Mouse (Mus musculus): ENCODE data around the gene Odf3l2. TPM values are rescaled to one million over a fixed set of nuclear protein-coding genes. Genes with fewer than 3 reads are reported as not detected.

Odf3l2 gene
- total RNA-seq, 2 experiments from 2014 or later: 55.1 to 58.1 TPM

DNA sequence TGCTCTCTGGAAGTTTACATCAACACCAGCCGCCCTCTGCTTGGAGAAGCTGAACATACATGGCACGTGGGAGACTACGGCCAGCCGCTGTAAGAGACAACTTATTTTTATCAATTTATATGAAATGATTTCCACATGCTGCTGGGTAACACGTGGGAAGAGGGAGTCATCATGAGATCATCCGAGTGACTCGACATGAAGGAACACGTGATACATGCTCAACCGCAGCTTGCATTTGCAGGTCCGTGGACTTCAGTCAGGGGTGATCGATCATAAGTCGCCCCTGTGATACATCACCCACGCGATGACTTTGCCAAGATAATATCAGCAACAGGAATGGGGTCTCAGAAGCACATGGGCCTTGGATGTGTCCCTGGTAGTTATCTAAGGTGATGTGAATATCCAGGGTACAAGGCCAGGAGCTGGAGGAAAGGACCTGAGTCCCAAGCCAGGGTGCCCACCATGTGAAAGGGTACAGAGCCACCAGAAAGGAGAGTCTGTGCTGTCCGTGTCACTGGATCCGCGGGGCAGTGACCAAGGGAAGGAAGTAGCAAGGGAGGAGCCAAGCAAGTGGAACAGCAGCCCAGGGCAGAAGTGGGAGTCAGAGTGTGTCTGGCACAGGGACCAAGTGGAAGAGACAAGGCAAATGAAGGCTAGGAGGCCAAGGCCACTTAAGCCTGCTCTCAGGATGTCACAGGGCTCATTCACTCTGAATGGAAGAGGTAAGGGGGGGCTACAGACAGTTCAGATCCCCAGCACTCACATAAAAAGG lies 12.3 kb downstream of the Odf3l2 start:
- DNase-seq: no peak
- intact Hi-C loops (cut with DNase I): no loop called here

DNA sequence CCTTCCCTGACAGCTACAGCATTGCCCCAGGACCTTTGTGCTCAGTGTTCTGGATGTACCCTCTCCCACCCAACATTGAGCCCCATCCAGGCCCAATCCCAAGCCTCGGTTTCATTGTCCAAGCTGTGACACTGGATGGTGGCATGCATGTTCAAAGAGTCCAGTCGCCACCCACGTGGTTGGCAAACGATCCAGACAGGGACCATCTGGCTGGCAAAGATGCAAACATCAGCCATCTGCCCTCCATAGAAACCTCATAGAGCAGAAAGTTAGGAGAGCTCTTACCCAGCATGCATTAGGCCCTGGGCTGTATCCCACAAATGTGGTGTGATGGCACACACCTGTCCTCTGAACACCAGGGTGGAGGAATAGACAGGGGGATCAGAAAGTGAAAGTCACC lies 14.1 kb downstream of the Odf3l2 start:
- intact Hi-C loops (cut with DNase I): no loop called here
- no peak for DNase-seq

DNA sequence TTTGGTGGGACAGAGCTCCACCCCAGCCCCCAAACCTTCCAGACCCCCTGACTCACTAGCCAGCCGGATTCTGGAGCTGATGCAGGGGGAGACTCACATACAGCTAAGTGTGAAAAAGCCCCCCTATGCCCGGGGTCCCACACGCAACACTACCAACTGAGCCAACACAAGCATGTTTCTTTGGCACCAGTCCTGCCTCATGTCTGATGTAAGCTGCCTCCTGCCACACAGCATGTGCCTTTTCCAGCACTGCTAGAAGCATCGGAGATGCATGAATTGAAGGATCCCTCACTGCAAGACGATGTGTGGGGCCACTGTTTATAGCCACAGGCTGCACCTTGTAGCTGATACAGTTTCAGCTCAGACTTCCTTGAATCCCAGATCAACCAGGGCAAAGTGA lies 17.2 kb downstream of the Odf3l2 start:
- intact Hi-C loops (cut with DNase I): no loop called here
- DNase-seq: no peak

DNA sequence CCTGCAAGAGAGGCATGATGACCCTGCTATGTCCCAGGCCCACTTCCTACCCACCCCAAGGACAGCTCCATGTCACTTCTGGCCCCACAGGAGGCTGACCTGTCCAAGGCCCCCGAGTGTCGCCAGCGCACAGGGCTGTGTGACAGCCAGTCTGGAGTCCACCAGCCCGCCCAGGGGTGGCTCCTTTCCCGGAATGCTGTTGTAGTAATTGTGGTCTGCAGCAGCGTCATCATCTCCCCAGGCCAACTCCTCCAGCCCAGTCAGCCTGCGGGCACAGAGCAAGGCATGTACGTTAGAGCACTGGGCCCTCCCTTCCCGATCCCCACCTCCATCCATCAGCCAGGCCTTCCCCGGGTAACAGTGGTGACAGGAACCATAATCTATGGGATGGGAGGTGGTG lies 19.4 kb downstream of the Odf3l2 start:
- intact Hi-C loops (cut with DNase I): no loop called here
- DNase-seq: no peak

DNA sequence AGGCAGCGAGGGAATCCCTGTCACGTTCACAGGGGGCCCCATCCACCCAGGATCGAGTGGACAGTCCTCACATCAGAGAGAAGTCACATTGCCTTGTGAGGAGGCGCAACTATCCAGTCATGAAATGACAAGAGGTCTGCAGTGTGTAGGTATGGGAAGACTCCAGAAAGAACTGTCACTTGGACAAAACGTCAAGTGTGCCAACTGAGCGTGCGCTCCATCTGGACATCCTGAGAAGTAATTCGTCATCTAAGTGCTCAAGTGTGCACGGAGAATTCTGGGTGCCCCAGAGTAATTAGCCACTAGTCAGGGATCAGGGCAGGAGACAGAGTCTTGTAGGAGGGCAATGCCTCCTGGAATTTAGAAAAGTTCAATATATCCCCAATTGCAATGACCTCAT lies 20.1 kb downstream of the Odf3l2 start:
- intact Hi-C loops (cut with DNase I): no loop called here
- DNase-seq: no peak

DNA sequence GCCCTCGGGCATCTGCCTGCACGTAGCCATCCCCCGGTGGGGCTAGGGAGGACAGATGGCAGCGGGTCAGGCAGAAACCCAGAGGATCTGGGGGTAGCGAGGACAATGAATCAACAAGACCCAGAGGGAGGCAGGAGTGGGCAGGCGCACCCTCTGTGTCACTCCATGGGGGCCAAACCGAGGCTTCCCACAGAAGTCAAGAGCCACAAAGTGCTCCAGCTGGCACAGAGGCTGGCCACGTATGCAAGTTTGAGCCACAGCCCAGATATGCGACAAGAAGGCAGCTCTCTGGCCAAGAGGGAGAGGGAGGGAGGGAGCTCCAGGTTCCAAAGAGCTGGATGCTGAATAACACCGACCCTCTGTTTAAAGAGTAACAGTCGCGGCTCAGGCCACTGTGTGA lies 21.6 kb downstream of the Odf3l2 start:
- intact Hi-C loops (cut with DNase I): no loop called here
- no peak for DNase-seq

DNA sequence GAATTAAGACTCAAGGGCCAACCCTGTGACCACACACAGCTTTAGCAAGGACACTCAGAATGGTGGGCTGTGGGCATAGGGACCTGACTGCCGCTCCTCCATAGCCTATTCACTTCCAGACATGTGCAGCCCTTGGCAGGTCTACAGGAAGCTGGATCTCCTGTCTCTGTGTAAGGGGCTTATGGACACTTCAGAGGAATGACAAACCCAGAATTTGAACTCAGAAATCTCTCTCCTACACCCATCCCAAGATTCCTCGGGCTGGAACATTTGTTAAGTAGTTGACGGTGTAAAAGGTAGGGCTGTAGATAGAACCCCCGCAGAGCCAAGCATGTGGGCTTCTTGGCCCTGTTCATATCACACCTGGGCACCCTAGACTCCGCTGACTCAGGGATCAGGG lies 29.2 kb downstream of the Odf3l2 start:
- no peak for DNase-seq
- intact Hi-C loops (cut with DNase I): no loop called here

DNA sequence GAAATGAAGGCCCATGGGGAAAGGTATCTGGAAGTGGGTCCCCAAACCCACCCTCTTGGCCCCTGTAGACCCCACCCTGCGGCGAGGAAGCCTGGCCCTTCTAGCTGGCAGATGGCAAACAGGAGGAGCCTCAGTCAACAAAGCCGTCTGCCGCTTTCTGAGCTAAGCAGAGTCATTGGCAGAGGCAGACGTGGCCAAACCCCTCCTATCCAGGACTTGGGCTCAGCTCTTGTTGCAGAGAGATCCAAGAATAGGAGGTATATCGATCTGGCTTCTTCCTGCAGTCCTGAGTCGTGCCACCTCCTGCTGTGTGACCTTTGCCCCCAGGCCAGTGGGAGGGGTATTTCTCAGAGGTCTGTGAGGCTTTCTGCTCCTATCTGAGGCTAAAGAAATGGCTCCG lies 29.7 kb downstream of the Odf3l2 start:
- no peak for DNase-seq
- intact Hi-C loops (cut with DNase I): no loop called here

DNA sequence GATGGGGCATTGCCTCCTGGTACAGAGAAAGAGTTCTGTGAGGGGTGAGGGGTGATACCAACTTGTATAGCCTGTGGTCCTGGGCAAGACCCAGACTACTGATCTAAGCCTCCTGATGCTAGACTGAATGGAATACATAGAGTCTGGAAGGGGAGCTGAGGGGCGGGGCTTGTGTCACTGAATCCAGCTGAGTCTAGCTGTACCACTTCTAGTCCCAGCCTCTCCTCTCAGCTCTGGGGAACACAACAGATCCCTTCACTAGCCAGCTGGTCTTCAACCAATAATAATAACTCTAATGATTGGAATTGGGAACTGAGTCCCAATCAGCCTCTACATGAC lies 31.3 kb downstream of the Odf3l2 start:
- DNase-seq: no peak
- intact Hi-C loops (cut with DNase I): no loop called here

DNA sequence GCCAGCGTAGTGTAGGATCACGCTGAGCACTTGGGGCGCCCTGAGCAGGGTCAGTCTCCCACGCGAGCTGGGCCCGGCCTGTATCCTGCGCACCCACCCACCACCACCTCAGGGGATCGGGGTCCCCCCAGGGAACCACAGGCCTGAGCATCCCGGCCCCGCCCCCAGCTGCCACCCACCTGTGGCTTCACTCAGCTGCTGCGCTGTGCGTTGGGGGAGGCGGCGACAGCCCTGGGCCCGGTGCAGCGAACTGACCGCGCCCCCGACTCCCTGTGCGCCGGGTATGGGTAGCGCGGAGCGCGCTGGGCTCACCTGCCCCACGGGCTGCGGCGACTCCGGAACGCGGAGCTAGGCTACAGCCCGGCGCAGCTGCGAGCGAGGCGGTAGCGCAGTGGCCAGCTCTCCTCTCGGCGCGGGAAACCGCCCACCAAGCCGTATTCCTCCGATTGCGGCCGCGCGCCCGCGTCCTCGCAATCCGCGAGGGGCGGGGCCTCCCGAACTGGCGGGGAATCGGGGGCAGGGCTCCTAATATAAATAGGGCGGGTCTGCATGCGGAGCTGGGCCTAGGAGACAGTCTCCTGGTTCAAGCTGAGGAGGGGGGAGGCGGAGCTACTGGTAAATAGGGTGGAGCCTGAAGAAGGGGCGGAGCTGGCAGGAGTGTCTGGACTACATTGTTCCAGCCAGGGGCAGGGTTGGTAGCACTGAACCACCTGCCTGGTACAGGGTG lies 31.8 kb downstream of the Odf3l2 start, which contains the start of gene C2cd4c:
Gene C2cd4c, minus strand, starts transcription at position 448 of the 727 bp plus-strand sequence.
- peak in 1 of 2 experiments; percentile 37 for DNase-seq
- intact Hi-C loops (cut with DNase I): no loop called here

DNA sequence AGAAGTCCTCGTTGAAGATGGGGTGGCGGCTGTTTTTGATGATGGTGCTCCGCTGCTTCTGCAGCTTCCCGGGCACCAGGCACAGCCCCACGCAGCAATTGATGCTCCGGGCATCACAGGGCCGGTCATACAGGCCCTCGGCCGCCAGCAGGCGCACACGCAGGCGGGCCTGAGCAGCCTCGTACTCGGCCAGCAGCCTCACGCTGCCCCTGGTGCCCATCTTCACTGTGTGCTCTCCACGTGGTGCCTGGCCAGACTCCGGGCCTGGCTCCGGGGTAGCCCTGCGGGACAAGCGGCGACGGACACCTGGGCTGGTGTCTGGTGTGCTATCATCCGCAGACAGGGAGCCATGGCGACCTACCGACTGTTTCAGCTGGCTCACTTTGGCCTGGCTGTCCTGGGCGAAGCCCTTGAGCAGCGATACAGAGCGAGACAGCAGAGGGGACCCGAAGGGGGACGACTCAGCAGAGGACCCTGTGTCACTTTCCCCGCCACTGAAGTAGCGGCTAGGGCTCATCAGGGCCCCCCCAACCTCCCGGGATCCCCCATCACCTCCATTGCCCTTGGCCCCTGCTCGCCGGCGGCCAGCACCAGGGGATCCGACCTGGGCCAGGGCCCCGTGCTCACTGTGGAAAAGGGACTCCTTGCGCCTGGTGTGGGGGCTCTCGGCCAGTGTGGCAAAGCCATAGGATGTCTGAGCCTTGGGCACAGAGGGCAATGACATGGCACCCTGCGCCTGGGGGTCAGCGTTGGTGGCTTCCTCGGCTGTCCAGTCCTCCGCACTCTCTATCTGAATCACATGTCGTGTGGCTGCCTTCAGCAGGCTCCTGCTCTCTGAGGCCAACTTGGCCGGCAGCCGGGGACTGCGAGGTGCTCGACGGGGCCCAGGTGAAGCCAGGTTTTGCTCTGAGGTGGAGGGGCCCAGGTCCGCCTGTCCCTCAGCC lies 33.1 kb downstream of the Odf3l2 start:
- intact Hi-C loops (cut with DNase I): no loop called here
- no peak for DNase-seq

DNA sequence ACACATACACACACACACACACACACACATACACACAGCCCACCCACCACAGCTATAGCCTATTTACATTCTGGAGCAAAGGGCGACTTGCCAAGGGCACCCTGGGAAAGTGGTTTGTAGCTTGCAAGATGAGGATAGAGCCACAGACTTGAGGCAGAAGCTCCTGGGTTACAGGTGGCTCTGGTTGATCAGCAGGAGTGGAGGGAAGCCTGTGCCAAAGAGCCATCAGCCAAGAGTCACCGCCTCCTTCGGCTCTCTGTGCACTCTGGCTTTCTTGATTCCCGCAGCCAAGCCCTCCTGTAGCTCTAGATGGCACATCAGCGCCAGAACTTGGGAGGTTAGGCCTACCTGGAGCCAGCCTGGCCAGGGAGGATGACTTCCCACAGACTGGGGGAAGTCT lies 34.2 kb downstream of the Odf3l2 start:
- intact Hi-C loops (cut with DNase I): no loop called here
- no peak for DNase-seq

DNA sequence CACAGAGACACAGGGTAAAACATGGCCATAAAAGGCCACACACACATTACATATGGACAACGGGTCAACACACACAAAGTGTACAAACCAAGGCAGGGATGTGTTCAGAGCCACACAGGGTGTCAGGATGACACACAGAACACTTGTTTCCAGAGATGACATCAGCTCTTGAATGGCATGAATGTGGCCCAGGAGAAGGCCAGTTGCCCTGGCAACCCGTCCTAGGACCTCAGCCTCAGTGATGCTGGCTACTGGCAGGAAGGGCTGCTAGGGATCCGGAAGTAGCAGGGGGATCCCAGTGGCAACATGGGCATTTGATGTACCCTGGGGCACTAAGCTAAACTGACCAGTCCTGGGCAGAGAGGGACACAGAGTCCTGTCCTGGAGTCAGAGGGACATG lies 36.3 kb downstream of the Odf3l2 start:
- intact Hi-C loops (cut with DNase I): no loop called here
- DNase-seq: no peak

DNA sequence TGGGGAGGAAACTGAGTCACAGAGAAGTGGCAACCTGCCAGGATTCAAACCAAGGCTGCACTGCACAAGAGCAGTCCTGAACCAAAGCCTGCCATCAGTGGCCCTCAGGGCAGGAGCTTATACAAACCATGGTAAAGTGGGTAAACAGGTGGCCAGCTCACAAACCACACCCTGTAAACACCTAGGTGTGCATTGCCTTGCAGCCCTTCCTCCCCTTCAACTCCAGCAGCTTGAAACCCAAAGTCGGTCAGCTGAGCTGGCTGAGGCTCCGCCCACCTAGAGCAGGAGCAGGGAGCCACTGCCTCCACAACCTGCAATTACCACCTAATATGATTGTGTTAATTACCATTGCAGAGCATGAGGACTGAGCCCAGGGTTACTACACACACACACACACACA lies 37.6 kb downstream of the Odf3l2 start:
- intact Hi-C loops (cut with DNase I): no loop called here
- DNase-seq: no peak

DNA sequence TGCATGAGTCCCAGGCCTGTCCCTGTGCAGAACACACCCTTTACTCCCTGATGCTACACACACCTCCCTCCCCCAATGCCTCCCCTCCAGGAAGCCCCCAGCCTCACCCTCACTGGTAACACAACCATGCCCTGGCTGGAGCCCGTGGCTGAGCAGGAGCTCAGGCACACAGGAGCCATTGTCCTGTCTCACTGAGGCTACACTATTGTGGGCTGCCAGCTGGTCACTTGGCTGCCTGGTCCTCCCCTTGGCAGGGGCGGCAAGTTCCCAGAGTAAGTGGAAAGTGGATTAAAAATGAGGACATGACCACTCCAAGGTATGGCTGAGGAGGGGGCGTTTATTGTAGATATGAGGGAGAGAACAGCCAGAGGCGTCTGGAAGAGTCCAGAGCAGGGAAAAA lies 39.0 kb downstream of the Odf3l2 start:
- DNase-seq: no peak
- intact Hi-C loops (cut with DNase I): no loop called here

DNA sequence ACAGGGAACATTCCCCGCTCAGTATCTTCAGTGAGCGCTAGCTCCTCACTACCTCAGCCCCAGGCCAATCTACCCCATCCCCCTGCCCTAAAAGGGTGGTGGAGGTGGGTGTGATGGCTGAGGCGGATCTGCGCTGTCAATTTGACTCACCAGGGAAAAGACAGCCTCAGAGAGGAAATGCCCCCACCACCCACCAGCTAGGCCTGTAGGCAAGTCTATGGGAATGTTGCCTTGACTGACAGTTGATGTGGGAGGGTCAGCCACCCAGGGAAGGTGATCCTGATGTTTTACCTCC lies 47.7 kb downstream of the Odf3l2 start:
- intact Hi-C loops (cut with DNase I): loop anchor here (2.0 kb wide), 1 partner anchor 51 kb away; no protein-coding TSS in a partner anchor
- DNase-seq: no peak

DNA sequence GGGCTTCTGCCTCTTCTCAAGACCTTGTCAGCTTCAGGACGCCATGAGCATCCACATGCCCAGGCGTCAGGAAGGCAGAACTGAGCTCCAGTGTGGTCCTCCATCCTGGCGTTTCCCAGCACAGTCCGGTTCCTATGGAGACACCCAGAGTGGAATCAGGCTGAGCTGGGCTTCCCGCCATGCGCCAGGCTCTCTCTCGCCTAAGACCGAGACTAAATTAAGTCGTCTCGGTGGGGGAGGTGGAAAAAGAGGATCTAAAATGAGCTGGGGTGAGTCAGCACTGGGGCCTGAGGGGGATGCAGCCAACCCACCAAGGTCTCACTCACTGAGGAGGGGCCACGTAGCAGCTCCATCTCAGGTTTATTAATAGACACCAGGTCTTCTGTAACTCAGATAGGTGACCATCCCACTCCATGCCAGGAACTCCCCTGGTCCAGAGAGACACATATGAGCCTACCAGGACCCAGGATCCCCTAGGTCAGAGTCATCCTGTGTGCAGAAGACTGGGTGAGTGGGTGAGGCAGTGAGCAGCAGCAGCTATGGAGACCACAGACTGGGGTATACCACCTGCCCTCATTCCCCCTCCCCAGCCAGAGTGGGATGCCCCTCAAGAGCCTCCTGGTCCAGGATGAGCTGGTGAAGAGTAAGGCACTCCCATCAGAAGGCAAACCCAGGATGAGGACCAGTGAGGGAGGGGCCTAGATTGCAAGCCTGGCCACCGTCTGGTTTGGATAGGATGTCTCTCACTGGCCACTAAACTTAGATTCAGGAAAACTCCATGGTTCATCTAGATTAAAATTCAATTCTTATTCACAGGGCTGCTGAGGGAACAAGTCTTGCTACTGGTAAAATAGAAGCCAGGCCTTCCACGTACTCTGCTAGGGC lies 48.2 kb downstream of the Odf3l2 start:
- DNase-seq: no peak
- intact Hi-C loops (cut with DNase I): no loop called here

DNA sequence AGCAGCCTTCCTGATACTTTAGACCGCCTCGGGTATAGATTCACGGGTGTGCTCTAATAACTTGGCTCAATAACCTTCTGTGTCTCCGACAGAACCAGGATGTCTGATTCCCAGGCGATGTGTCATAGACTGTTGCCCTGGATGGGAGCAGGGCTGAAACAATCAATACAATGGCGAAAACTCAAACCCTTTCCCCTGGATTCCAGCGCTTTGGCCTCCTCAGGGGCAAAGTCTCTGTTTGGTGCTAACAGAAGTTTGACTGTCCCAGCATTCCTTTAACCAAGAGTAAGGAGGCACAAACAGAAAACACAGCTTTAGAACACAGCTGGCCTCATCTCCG lies 50.0 kb downstream of the Odf3l2 start:
- intact Hi-C loops (cut with DNase I): loop anchor here (1.0 kb wide), 1 partner anchor 73 kb away; no protein-coding TSS in a partner anchor
- no peak for DNase-seq

DNA sequence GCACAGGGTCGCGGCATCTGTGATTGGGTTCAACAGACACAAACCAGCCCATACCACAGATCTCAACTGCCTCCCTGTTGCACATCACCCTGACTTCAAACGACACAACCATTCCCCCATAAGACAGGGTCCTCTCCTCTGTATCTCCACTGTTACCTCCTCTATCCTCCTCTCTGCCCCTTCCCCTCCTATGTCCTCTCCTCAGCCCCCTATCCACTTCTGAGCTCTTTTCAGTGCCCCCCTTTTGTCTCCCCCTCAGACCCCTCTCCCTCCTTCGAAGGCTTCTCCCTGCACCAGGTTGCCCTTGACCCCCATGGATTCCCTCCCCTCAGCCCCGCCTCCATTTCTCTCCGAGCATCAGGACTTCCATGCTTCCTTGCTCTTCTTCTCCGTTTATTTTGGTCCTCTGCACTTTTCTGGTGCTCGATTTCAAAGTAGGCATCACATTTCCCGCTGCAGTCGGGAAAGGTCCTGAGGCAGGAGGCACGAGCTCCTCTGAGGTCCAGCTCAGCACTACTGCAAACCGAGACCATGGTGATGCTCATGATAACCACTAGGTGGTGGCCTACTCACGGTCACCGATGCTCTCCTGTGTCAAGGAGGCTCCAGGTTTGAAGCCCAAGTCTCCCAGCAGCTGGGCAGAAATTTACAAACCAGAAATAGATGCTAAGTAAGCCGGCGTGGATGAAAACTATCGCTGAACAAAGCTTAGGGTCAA lies 50.5 kb downstream of the Odf3l2 start:
- intact Hi-C loops (cut with DNase I): loop anchor here (1.0 kb wide), 1 partner anchor 73 kb away; no protein-coding TSS in a partner anchor

DNA sequence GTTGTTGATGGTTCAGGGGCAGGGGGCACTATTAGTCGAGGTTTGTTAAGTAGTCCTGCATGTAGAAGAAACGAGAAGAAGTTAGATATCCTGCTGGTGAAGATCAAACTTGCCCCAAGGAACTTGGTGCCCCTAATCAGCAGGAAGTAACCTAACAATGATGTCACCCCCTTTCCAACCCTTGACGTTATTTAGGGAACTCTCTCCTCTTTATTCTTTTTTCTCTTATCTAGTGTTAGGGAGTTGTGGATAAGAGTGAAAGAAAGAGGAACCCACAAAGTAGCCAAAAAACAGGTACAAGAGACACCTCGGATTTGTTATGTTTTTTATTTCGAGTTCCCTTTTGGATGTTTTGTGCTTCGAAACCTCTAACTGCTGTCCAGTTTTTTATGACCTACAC lies 51.4 kb downstream of the Odf3l2 start:
- DNase-seq: no peak
- intact Hi-C loops (cut with DNase I): no loop called here

More for the DNA sequence above, 50.5 kb downstream of the Odf3l2 start:
- peak in 1 of 2 experiments; percentile 22 for DNase-seq

All from gastrocnemius, postnatal 36 days (tissue).